Mouse (Mus musculus) hindbrain, embryonic 14.5 days (tissue): ENCODE data around the gene Rdm1. TPM values are rescaled to one million over a fixed set of nuclear protein-coding genes. Genes with fewer than 3 reads are reported as not detected.

Experiments
- ATAC-seq: fragments of 200-750 bp; cut with Nextera tagmentation; 2 replicates; pipeline ENCODE4 v1.8.0; 2017; ENCODE audit warnings: moderate number of reproducible peaks, mild to moderate bottlenecking, moderate TSS enrichment, moderate library complexity; ENCODE audit not compliant: low FRiP score
- DNase-seq: peaks from one replicate; pipeline ENCODE4 v3.0.0-alpha.2; 2015; ENCODE audit warnings: low spot score
- H3K27ac ChIP-seq: fragments of 300-500 bp; sonication (generic); 2 replicates; pipeline ENCODE4 v1.5.1; 2014; ENCODE audit warnings: mild to moderate bottlenecking, moderate library complexity
- H3K27me3 ChIP-seq: fragments of 300-500 bp; sonication (generic); 2 replicates; pipeline ENCODE4 v1.6.1; 2014; ENCODE audit warnings: mild to moderate bottlenecking, low read length, mixed read lengths; ENCODE audit not compliant: control insufficient read depth, insufficient read depth
- H3K36me3 ChIP-seq: fragments of 300-500 bp; sonication (generic); replicated peaks from 2 replicates; pipeline ENCODE4 v1.6.1; 2014; ENCODE audit not compliant: control insufficient read depth, insufficient read depth
- H3K4me1 ChIP-seq: fragments of 300-500 bp; sonication (generic); replicated peaks from 2 replicates; pipeline ENCODE4 v1.6.1; 2014; ENCODE audit warnings: antibody characterized with exemption, low read length, mixed read lengths; ENCODE audit not compliant: control insufficient read depth, insufficient read depth
- H3K4me2 ChIP-seq: fragments of 300-500 bp; sonication (generic); replicated peaks from 2 replicates; pipeline ENCODE4 v1.6.1; 2014; ENCODE audit warnings: mild to moderate bottlenecking, moderate library complexity
- H3K4me3 ChIP-seq: fragments of 300-500 bp; sonication (generic); replicated peaks from 2 replicates; pipeline ENCODE4 v1.5.1; 2014; ENCODE audit warnings: mild to moderate bottlenecking, low read length
- H3K9ac ChIP-seq: fragments of 300-500 bp; sonication (generic); 2 replicates; pipeline ENCODE4 v1.6.1; 2014
- H3K9me3 ChIP-seq: fragments of 300-500 bp; sonication (generic); 2 replicates; pipeline ENCODE4 v1.6.1; 2016; ENCODE audit warnings: low read length; ENCODE audit not compliant: control insufficient read depth
- WGBS: fragments of 180-500 bp; shearing (Covaris S2); extraction: QIAGEN DNeasy Blood & Tissue Kit; methylation state at CpG from one replicate; pipeline ENCODE4 v1.1.7; 2014; 5-methylcytosine and 5-hydroxymethylcytosine counted together
- polyA plus RNA-seq: library from polyadenylated mRNA; unstranded; fragments of >200 nt; fragmentation: Nextera tagmentation; extraction: Ambion mirVana; gene quantifications from 2 replicates; pipeline ENCODE4 v1.2.1, GENCODE M21; 2014

Rdm1 gene
- polyA plus RNA-seq, 1 experiment from 2014 or later, result 16.6 TPM

DNA sequence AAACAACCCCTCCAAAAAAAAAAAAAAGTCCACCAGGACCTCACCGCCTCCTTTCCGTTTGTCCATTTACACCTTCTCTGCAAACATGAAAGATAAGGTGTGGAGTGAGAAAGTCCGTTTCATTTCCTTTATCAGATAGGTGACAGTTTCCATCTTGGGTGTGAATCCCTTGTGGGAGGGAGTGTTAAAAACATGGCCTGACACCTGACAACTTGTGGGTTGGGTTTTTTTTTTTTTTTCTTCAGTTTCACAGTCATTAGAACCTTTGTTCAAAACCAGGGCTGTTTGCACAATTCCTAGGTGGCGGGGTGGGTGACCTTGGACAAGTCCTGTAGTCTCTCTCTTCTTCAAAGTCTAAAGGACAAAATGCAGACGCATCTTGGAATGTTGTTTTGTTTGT lies 34.8 kb downstream of the Rdm1 start:
- no peaks in the 10 kb centered on the region for H3K36me3 ChIP-seq
- peaks cover 6% of the 10 kb centered on the region; the same call in 1 of the 2 replicates for H3K4me1 ChIP-seq
- no peak overlapping the region for H3K4me2 ChIP-seq
- no peaks in the 10 kb centered on the region for H3K27me3 ChIP-seq
- DNase-seq, result no peak
- ATAC-seq, result no peak
- no peaks in the 10 kb centered on the region for H3K9me3 ChIP-seq
- H3K9ac ChIP-seq, result no peak overlapping the region
- 78% methylated on average over 5 of the region's 5 CpGs for WGBS
- H3K27ac ChIP-seq, result no peak overlapping the region
- no peak overlapping the region for H3K4me3 ChIP-seq

GRCm38 (mm10) chr11:101663229-101664027 lies 36.4 kb downstream of the Rdm1 start:
- ATAC-seq (no peak), DNase-seq (no peak)
- H3K36me3 ChIP-seq, result no peaks in the 10 kb centered on the region
- H3K4me2 ChIP-seq, result no peak overlapping the region
- 86% methylated on average over 11 of the region's 11 CpGs for WGBS
- peaks cover 6% of the 10 kb centered on the region for H3K4me1 ChIP-seq
- no peak overlapping the region for H3K9ac ChIP-seq
- no peaks in the 10 kb centered on the region for H3K27me3 ChIP-seq
- H3K27ac ChIP-seq, result no peak overlapping the region
- no peak overlapping the region for H3K4me3 ChIP-seq
- no peaks in the 10 kb centered on the region for H3K9me3 ChIP-seq

DNA sequence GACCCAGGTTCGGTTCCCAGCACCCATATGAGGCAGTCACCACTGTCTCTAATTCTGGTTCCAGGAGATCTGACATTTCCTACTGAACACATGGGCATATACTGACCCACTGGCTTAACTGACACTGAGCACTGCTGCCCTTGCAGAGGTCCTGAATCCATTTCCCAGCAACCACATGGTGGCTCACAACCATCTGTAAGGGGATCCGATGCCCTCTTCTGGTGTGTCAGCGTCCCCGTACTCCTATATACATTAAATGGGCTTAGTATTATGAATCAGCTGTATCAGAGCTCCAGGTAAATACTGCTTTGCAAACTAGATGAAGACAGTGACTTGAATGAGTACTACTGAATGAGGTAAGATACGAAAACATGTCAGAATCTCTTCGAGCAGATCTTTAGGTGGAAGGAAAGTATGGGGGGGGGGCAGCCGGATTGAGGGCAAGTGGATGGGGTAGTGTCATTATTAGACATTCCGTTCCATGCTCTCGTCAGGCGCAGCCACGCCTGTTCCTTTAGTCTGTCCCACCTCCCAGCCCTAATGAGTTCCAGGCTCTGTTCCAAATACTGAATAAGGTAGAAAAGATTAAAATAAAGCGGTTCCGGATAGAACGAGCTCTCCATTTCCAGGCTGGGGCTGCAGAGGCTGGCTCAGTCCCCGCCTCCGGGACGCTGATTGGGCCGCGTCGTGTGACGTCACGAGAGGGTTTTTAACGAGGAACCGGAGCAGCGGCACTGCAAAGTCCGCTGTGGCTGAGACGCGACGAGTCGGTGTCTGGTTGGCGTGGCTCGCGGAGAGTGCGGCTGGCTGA lies 38.0 kb downstream of the Rdm1 start, which contains the start of gene Arl4d:
Gene Arl4d (plus strand): TSS at position 717 of the 811 bp plus-strand sequence.
- Histone ChIP-seq H3K27me3 (no peaks in the 10 kb centered on the region), H3K36me3 (no peaks in the 10 kb centered on the region), H3K4me3 (peak within 1 kb of the TSS; percentile 52), H3K9ac (peak within 1 kb of the TSS; percentile 70), H3K4me2 (peak within 1 kb of the TSS; percentile 63), H3K27ac (peak within 1 kb of the TSS; percentile 83), H3K4me1 (peaks cover 7% of the 10 kb centered on the region), H3K9me3 (no peaks in the 10 kb centered on the region)
- DNase-seq (peak; percentile 98), ATAC-seq (peak; percentile 95)
- 7% methylated on average over 34 of the region's 34 CpGs for WGBS

GRCm38 (mm10) chr11:101665636-101665992 lies 38.6 kb downstream of the Rdm1 start:
- ATAC-seq, result no peak
- WGBS, result 2% methylated on average over 24 of the region's 24 CpGs

DNA sequence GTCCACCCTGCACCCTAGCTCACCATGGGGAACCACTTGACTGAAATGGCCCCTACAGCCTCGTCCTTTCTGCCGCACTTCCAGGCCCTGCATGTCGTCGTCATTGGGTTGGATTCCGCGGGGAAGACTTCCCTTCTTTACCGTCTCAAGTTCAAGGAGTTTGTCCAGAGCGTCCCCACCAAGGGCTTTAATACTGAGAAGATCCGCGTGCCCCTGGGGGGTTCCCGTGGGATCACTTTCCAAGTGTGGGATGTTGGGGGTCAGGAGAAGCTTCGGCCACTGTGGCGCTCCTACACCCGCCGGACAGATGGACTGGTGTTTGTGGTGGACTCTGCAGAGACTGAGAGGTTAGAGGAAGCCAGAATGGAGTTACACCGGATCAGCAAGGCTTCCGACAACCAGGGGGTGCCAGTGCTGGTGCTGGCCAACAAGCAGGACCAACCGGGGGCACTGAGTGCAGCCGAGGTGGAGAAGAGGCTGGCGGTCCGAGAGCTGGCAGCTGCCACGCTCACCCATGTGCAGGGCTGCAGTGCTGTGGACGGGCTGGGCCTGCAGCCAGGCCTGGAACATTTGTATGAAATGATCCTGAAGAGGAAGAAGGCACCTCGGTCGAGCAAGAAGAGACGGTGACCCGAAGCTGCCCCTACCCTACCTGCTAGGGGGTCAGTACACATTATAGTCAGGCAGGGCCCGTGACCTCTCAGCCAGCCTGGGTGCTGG lies 39.8 kb downstream of the Rdm1 start:
- H3K9ac ChIP-seq, result peak overlapping the region; percentile 31; the same call in 1 of the 2 replicates
- H3K27ac ChIP-seq, result no peak overlapping the region
- WGBS, result 82% methylated on average over 28 of the region's 28 CpGs
- ATAC-seq, result no peak
- H3K27me3 ChIP-seq, result no peaks in the 10 kb centered on the region
- H3K36me3 ChIP-seq, result no peaks in the 10 kb centered on the region
- DNase-seq, result no peak
- peaks cover 7% of the 10 kb centered on the region for H3K4me1 ChIP-seq
- no peak overlapping the region; the same call in 1 of the 2 replicates for H3K4me3 ChIP-seq
- H3K4me2 ChIP-seq, result peak overlapping the region; percentile 32
- no peaks in the 10 kb centered on the region for H3K9me3 ChIP-seq

More at GRCm38 (mm10) chr11:101665636-101665992, 38.6 kb downstream of the Rdm1 start:
- no peak for DNase-seq
- H3K4me1 ChIP-seq, result peaks cover 7% of the 10 kb centered on the region
- peak overlapping the region; percentile 70 for H3K9ac ChIP-seq
- H3K4me3 ChIP-seq, result peak overlapping the region; percentile 52
- no peaks in the 10 kb centered on the region for H3K36me3 ChIP-seq
- peak overlapping the region; percentile 63 for H3K4me2 ChIP-seq
- no peaks in the 10 kb centered on the region for H3K9me3 ChIP-seq
- H3K27me3 ChIP-seq, result no peaks in the 10 kb centered on the region
- H3K27ac ChIP-seq, result peak overlapping the region; percentile 83

GRCm38 (mm10) chr11:101667871-101668532 lies 41.0 kb downstream of the Rdm1 start:
- Histone ChIP-seq H3K27ac (no peak overlapping the region), H3K9ac (0 out of 2 replicates have a peak overlapping the region, but pooled peaks have one; percentile 24), H3K4me1 (peaks cover 7% of the 10 kb centered on the region), H3K27me3 (no peaks in the 10 kb centered on the region), H3K36me3 (no peaks in the 10 kb centered on the region), H3K4me2 (peak overlapping the region; percentile 32; the same call in 1 of the 2 replicates), H3K4me3 (no peak overlapping the region), H3K9me3 (no peaks in the 10 kb centered on the region)
- WGBS, result 62% methylated on average over 14 of the region's 14 CpGs
- no peak for DNase-seq
- no peak for ATAC-seq

- H3K4me1 ChIP-seq, result peaks cover 7% of the 10 kb centered on the region
- no peaks in the 10 kb centered on the region for H3K36me3 ChIP-seq
- DNase-seq, result no peak
- 33% methylated on average over 13 of the region's 13 CpGs for WGBS
- H3K9me3 ChIP-seq, result no peaks in the 10 kb centered on the region
- no peak for ATAC-seq
- no peak overlapping the region for H3K9ac ChIP-seq
- H3K4me2 ChIP-seq, result peak overlapping the region; percentile 32; the same call in 1 of the 2 replicates
- no peaks in the 10 kb centered on the region for H3K27me3 ChIP-seq
- H3K4me3 ChIP-seq, result no peak overlapping the region
- H3K27ac ChIP-seq, result no peak overlapping the region
Observed at GRCm38 (mm10) chr11:101668546-101669261, 41.7 kb downstream of the Rdm1 start.

- H3K4me3 ChIP-seq, result no peak overlapping the region
- ATAC-seq (no peak), DNase-seq (no peak)
- no peaks in the 10 kb centered on the region for H3K9me3 ChIP-seq
- WGBS, result 96% methylated on average over 1 of the region's 1 CpGs
- no peak overlapping the region for H3K4me2 ChIP-seq
- no peaks in the 10 kb centered on the region for H3K27me3 ChIP-seq
- no peaks in the 10 kb centered on the region for H3K36me3 ChIP-seq
- no peak overlapping the region for H3K9ac ChIP-seq
- peaks cover 7% of the 10 kb centered on the region for H3K4me1 ChIP-seq
- H3K27ac ChIP-seq, result no peak overlapping the region
Observed at GRCm38 (mm10) chr11:101670334-101670733, 43.3 kb downstream of the Rdm1 start.
